Comparison of ENCODE assay signal across 8 mouse cellular contexts in the genomic region with DNA sequence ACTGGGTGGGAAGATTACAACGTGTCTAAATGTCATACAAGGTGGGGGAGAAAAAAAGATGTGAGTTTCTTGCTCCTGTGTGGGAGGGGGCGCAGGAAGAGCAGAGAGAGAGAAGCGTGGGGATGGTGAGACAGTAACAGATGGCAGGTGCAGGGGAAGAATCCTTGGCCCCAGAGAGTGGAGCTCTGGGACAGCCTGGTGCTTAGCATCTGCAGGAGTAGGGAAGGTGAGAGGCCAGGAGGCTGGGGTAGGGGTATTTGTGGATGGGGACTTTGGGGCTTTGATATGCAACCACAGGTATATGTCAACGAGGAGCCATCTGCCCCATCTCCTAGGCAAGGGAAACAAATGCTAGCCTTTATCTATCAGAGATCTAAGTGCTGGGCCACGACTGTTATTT. TPM values are rescaled to one million over a fixed set of nuclear protein-coding genes. Genes with fewer than 3 reads are reported as not detected.
DNase-seq lines count a peak whose midpoint lies in the region; ATAC-seq and TF ChIP-seq lines count a peak whose summit lies in the region.

No protein-coding gene starts in this region.

- H3K4me3 ChIP-seq in lung, embryonic 14.5 days (ENCODE audit: low read depth, low read length), result peak overlapping the region; percentile 66; the same call in 1 of the 2 replicates
- no peak overlapping the region for H3K4me3 ChIP-seq in embryonic facial prominence, embryonic 10.5 days
- H3K4me3 ChIP-seq in neural tube, embryonic 15.5 days (replicated peaks), result peak overlapping the region; percentile 85; the same call in 1 of the 2 replicates

- no peaks in the 10 kb centered on the region for H3K36me3 ChIP-seq in lung, embryonic 14.5 days (ENCODE audit: insufficient read depth)
- peaks cover 7% of the 10 kb centered on the region for H3K36me3 ChIP-seq in embryonic facial prominence, embryonic 10.5 days (replicated peaks)
- no peaks in the 10 kb centered on the region for H3K36me3 ChIP-seq in neural tube, embryonic 15.5 days

- peak overlapping the region; percentile 0; the same call in 1 of the 2 replicates for H3K27ac ChIP-seq in lung, embryonic 14.5 days (ENCODE audit: low read depth)
- H3K27ac ChIP-seq in embryonic facial prominence, embryonic 10.5 days (replicated peaks), result peak overlapping the region; percentile 96
- H3K27ac ChIP-seq in neural tube, embryonic 15.5 days (replicated peaks), result peak overlapping the region; percentile 98

- ATAC-seq in lung, embryonic 14.5 days (ENCODE audit: insufficient read depth), result peak; percentile 22; the same call in 1 of the 2 replicates
- ATAC-seq in inflammation-experienced regulatory T-cells, adult 6 months, result peak; percentile 3
- peak; percentile 16; the same call in 1 of the 2 replicates for ATAC-seq in neural tube, embryonic 15.5 days (ENCODE audit: low FRiP score)
- ATAC-seq in granulocyte monocyte progenitor cell, adult 5-6 weeks (replicated peaks; ENCODE audit: poor library complexity, severe bottlenecking), result no peak

- H3K4me1 ChIP-seq in lung, embryonic 14.5 days (ENCODE audit: insufficient read depth), result no peaks in the 10 kb centered on the region
- peaks cover 11% of the 10 kb centered on the region for H3K4me1 ChIP-seq in embryonic facial prominence, embryonic 10.5 days
- H3K4me1 ChIP-seq in neural tube, embryonic 15.5 days, result peaks cover 27% of the 10 kb centered on the region

- WGBS in lung, embryonic 14.5 days, result 73% methylated on average over 5 of the region's 5 CpGs
- WGBS in embryonic facial prominence, embryonic 10.5 days, result 76% methylated on average over 5 of the region's 5 CpGs
- 77% methylated on average over 5 of the region's 5 CpGs for WGBS in neural tube, embryonic 15.5 days

- no peaks in the 10 kb centered on the region for H3K9me3 ChIP-seq in lung, embryonic 14.5 days (ENCODE audit: low read depth, low read length)
- H3K9me3 ChIP-seq in embryonic facial prominence, embryonic 10.5 days, result no peaks in the 10 kb centered on the region
- H3K9me3 ChIP-seq in neural tube, embryonic 15.5 days (replicated peaks), result no peaks in the 10 kb centered on the region

- no peaks in the 10 kb centered on the region for H3K27me3 ChIP-seq in lung, embryonic 14.5 days (ENCODE audit: insufficient read depth, low read length)
- H3K27me3 ChIP-seq in embryonic facial prominence, embryonic 10.5 days (replicated peaks; ENCODE audit: low read depth, poor library complexity, severe bottlenecking), result no peaks in the 10 kb centered on the region
- no peaks in the 10 kb centered on the region for H3K27me3 ChIP-seq in neural tube, embryonic 15.5 days (replicated peaks)

- no peak overlapping the region for H3K9ac ChIP-seq in lung, embryonic 14.5 days
- no peak overlapping the region for H3K9ac ChIP-seq in neural tube, embryonic 15.5 days (replicated peaks)

- TF ChIP-seq CTCF in lung, embryonic 14.5 days (IDR thresholded peaks at IDR 0.05; ENCODE audit: low read depth), result no peak

- H3K4me2 ChIP-seq in lung, embryonic 14.5 days, result peak overlapping the region; percentile 60; the same call in 1 of the 2 replicates
- peak overlapping the region; percentile 63; the same call in 1 of the 2 replicates for H3K4me2 ChIP-seq in neural tube, embryonic 15.5 days

- DNase-seq in lung, embryonic 14.5 days, result no peak
- DNase-seq in lung, postnatal 10 days, result no peak
- DNase-seq in embryonic facial prominence, embryonic 10.5 days (ENCODE audit: low spot score), result no peak
- no peak for DNase-seq in urinary bladder, postnatal 36 days (ENCODE audit: low spot score in 2 of 2)
- no peak for DNase-seq in ovary, adult 18-20 months (ENCODE audit: low spot score)

RNA-seq across cellular contexts. Expression of a gene that starts 26.4 kb away (rescaled TPM):
- 29.6 and 30.3 TPM in 2 replicates for polyA plus RNA-seq in lung, embryonic 14.5 days (2014; fragmentation: Nextera tagmentation; extraction: Ambion mirVana)
- polyA plus RNA-seq in embryonic facial prominence, embryonic 10.5 days (2016; fragmentation: Nextera tagmentation; extraction: Ambion mirVana), result 30.9 and 35.3 TPM in 2 replicates
- 10 to 100 TPM; 47.4 to 75.2 (median 62.0) TPM for polyA plus RNA-seq in inflammation-experienced regulatory T-cells, adult 6 months (2017; shearing (Covaris generic))
- 41.8 and 46.9 TPM in 2 replicates for polyA plus RNA-seq in neural tube, embryonic 15.5 days (2015; fragmentation: Nextera tagmentation; extraction: Ambion mirVana)
- total RNA-seq in granulocyte monocyte progenitor cell, adult 5-6 weeks (2014; fragmentation: Nextera tagmentation), result 26.1 and 41.5 TPM in 2 replicates
- 19.7 and 27.7 TPM in 2 replicates for total RNA-seq in granulocyte monocyte progenitor cell, adult 5-6 weeks (2017)

RNA-seq across cellular contexts. Expression of a gene that starts 36.9 kb away (rescaled TPM):
- 27.5 and 30.2 TPM in 2 replicates for polyA plus RNA-seq in lung, embryonic 14.5 days (2014; fragmentation: Nextera tagmentation; extraction: Ambion mirVana)
- polyA plus RNA-seq in embryonic facial prominence, embryonic 10.5 days (2016; fragmentation: Nextera tagmentation; extraction: Ambion mirVana), result 33.6 TPM in 2 replicates
- polyA plus RNA-seq in inflammation-experienced regulatory T-cells, adult 6 months (2017; shearing (Covaris generic)), result 10 to 100 TPM; 24.6 to 33.4 (median 32.3) TPM
- 18.9 and 20.9 TPM in 2 replicates for polyA plus RNA-seq in neural tube, embryonic 15.5 days (2015; fragmentation: Nextera tagmentation; extraction: Ambion mirVana)
- 24.1 and 26.0 TPM in 2 replicates for total RNA-seq in granulocyte monocyte progenitor cell, adult 5-6 weeks (2014; fragmentation: Nextera tagmentation)
- 38.0 and 49.4 TPM in 2 replicates for total RNA-seq in granulocyte monocyte progenitor cell, adult 5-6 weeks (2017)

RNA-seq across cellular contexts. Expression of a gene that starts 45.0 kb away (rescaled TPM):
- polyA plus RNA-seq in lung, embryonic 14.5 days (2014; fragmentation: Nextera tagmentation; extraction: Ambion mirVana), result 231 and 252 TPM in 2 replicates
- 307 and 319 TPM in 2 replicates for polyA plus RNA-seq in embryonic facial prominence, embryonic 10.5 days (2016; fragmentation: Nextera tagmentation; extraction: Ambion mirVana)
- polyA plus RNA-seq in inflammation-experienced regulatory T-cells, adult 6 months (2017; shearing (Covaris generic)), result 100 to 1,000 TPM; 229 to 302 (median 268) TPM
- 193 and 199 TPM in 2 replicates for polyA plus RNA-seq in neural tube, embryonic 15.5 days (2015; fragmentation: Nextera tagmentation; extraction: Ambion mirVana)
- total RNA-seq in granulocyte monocyte progenitor cell, adult 5-6 weeks (2014; fragmentation: Nextera tagmentation), result 92.3 and 115 TPM in 2 replicates
- 120 and 143 TPM in 2 replicates for total RNA-seq in granulocyte monocyte progenitor cell, adult 5-6 weeks (2017)

Comparison
In these comparisons a context has a peak if more than half of its experiments do, and no peak if none do; other contexts are left out.
1. H3K27ac ChIP-seq: peak in every context shown above with its lines; median percentile 98 in neural tube, embryonic 15.5 days; 96 in embryonic facial prominence, embryonic 10.5 days; 0 in lung, embryonic 14.5 days.